Mouse (Mus musculus) left cerebral cortex, adult 8-10 months (tissue): ENCODE measurements at regions not wholly inside any gene's neighbourhood (a gene's known extent, or its start where the extent isn't known, plus 50 kb on each side); places are given as distances from the start of the nearest gene placed in this dataset.

Experiments
- DNase-seq, 2 experiments: peaks; one replicate each; pipeline ENCODE4 v3.0.0; 2022; ENCODE audit warnings: low spot score in 2 of 2

- DNase-seq = peak in 1 of 2 experiments; percentile 9
Measured at GRCm38 (mm10) chr5:128482617-128483440, 50.0 kb upstream of the Tmem132d start.
